Mouse (Mus musculus): Measurements from ENCODE around the gene Stox2. TPM values are rescaled to one million over a fixed set of nuclear protein-coding genes. Genes with fewer than 3 reads are reported as not detected.

The Stox2 gene
- polyA plus RNA-seq, 1 experiment from 2014 or later, result 2.6 TPM

DNA sequence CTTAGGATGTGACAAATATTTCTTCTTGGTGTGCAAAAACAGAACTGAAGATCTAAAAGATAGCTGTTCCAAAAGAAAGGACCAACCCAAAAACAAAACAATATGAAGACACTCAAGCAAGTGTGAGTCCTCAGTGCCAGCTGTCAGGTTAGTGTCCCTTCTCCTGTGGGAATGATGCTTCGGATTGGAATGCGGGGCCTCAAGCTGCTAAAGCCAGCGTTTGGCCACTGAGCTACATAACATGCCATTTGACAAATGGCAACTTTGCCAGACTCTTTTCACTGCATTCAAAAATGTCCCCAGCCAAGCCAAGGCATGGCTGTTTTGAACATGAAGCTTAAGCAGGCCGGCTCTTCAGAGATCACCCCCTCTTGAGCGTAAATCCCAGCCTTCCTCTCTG is 124.9 kb downstream of the Stox2 start:
- Histone ChIP-seq H3K27me3 (replicated peaks; ENCODE audit: control insufficient read depth, insufficient read depth, low read length) (no peaks in the 10 kb centered on the region), H3K36me3 (ENCODE audit: control insufficient read depth, insufficient read depth, low read length) (no peaks in the 10 kb centered on the region), H3K9ac (ENCODE audit: low read depth, low read length) (no peak overlapping the region), H3K27ac (ENCODE audit: low read depth, low read length) (no peak overlapping the region), H3K9me3 (ENCODE audit: control insufficient read depth, low read length) (no peaks in the 10 kb centered on the region), H3K4me3 (ENCODE audit: low read depth, low read length) (no peak overlapping the region), H3K4me2 (no peak overlapping the region), H3K4me1 (replicated peaks; ENCODE audit: control insufficient read depth, insufficient read depth, low read length) (no peaks in the 10 kb centered on the region)
- no peak for DNase-seq (ENCODE audit: low spot score)
- WGBS, result 53% methylated on average over 5 of the region's 5 CpGs
- no peak for ATAC-seq (replicated peaks; ENCODE audit: low FRiP score)

DNA sequence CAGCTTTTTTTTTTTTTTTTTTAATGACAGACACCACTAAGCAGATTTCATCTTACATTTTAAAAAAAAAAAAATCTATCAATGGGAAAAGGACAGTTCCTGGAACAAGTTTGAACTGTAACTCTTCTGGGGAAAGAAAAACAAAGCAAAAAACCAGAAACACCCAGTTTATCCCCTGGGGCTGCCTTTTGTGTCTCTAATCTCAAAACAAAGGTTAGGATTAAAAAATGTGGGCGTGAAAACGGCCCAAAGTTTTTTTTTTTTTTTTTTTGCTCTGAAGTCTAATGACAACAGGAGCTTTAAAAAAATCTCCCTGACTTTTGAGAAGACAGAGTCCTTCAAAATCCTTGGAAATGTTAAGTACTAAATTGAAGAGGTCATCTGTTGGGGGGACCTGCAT is 125.5 kb downstream of the Stox2 start:
- Histone ChIP-seq H3K4me1 (replicated peaks; ENCODE audit: control insufficient read depth, insufficient read depth, low read length) (no peaks in the 10 kb centered on the region), H3K27ac (ENCODE audit: low read depth, low read length) (no peak overlapping the region), H3K9me3 (ENCODE audit: control insufficient read depth, low read length) (no peaks in the 10 kb centered on the region), H3K27me3 (replicated peaks; ENCODE audit: control insufficient read depth, insufficient read depth, low read length) (no peaks in the 10 kb centered on the region), H3K9ac (ENCODE audit: low read depth, low read length) (no peak overlapping the region), H3K4me3 (ENCODE audit: low read depth, low read length) (no peak overlapping the region), H3K36me3 (ENCODE audit: control insufficient read depth, insufficient read depth, low read length) (no peaks in the 10 kb centered on the region), H3K4me2 (no peak overlapping the region)
- 45% methylated on average over 2 of the region's 2 CpGs for WGBS
- DNase-seq (ENCODE audit: low spot score) (no peak), ATAC-seq (replicated peaks; ENCODE audit: low FRiP score) (no peak)

DNA sequence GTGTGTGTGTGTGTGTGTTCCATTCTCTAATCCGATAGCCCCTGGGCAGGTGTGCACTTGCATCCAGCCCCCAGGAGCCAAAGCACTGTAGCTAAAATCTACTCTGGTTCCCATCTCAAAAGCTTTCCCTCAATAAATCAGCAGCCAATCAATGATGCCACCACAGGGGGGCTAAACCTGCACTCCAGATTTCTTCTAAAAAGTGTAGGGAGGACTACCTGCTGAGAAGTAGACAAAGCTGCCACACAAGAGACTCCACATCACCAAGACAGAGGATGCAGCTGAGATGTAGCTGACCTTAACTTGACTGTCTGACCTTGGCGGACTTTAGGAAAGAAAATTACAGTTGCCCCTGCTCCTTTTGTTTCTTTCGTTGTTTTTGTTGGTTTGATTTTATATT is 127.7 kb downstream of the Stox2 start:
- Histone ChIP-seq H3K27ac (ENCODE audit: low read depth, low read length) (no peak overlapping the region), H3K36me3 (ENCODE audit: control insufficient read depth, insufficient read depth, low read length) (no peaks in the 10 kb centered on the region), H3K4me1 (replicated peaks; ENCODE audit: control insufficient read depth, insufficient read depth, low read length) (no peaks in the 10 kb centered on the region), H3K4me2 (no peak overlapping the region), H3K9me3 (ENCODE audit: control insufficient read depth, low read length) (no peaks in the 10 kb centered on the region), H3K9ac (ENCODE audit: low read depth, low read length) (no peak overlapping the region), H3K27me3 (replicated peaks; ENCODE audit: control insufficient read depth, insufficient read depth, low read length) (no peaks in the 10 kb centered on the region), H3K4me3 (ENCODE audit: low read depth, low read length) (no peak overlapping the region)
- DNase-seq (ENCODE audit: low spot score), result no peak
- WGBS, result 80% methylated on average over 3 of the region's 3 CpGs
- ATAC-seq (replicated peaks; ENCODE audit: low FRiP score), result no peak

DNA sequence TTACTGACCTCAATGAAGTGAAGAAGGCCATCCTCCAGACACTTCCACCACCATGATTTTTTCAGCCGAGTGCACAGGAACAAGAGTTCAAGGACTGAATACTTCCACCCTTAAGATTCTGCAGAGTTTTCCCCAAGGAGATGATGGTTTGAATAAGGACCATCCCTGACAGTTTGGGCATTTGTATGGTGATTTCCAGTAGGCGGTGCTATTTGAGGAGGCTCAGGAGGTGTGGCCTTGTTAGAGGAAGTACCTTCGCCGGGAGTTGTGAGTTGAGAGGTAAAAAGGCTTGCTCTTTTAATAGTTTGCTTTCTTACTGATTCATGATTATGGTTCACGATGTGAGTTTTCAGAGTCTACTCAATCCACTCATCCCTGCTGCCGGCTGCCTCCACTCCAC is 138.0 kb downstream of the Stox2 start:
- Histone ChIP-seq H3K4me1 (replicated peaks; ENCODE audit: control insufficient read depth, insufficient read depth, low read length) (no peaks in the 10 kb centered on the region), H3K9ac (ENCODE audit: low read depth, low read length) (no peak overlapping the region), H3K4me2 (no peak overlapping the region), H3K27ac (ENCODE audit: low read depth, low read length) (no peak overlapping the region), H3K9me3 (ENCODE audit: control insufficient read depth, low read length) (no peaks in the 10 kb centered on the region), H3K27me3 (replicated peaks; ENCODE audit: control insufficient read depth, insufficient read depth, low read length) (no peaks in the 10 kb centered on the region), H3K36me3 (ENCODE audit: control insufficient read depth, insufficient read depth, low read length) (no peaks in the 10 kb centered on the region), H3K4me3 (ENCODE audit: low read depth, low read length) (no peak overlapping the region)
- no peak for ATAC-seq (replicated peaks; ENCODE audit: low FRiP score)
- WGBS, result 83% methylated on average over 6 of the region's 6 CpGs
- no peak for DNase-seq (ENCODE audit: low spot score)

DNA sequence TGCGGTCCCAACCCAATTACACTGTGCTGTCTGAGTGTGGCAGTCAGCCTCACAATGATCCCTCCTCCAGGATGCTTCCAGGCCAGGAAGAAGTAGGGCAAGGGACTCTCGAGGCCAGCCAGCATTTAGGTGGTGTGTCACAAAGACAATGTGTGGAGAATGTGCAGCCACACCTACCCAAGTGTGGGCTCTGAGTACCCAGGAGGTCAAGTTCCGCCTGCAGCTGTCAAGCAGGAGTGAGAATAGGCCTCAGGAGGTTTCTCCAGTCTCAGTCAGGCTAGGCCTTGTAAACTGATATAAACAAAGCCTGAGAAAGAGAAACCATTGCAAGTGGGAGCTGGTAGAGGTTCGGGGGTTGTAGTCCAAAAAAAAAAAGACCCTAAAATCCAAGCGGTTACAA is 139.8 kb downstream of the Stox2 start:
- DNase-seq (ENCODE audit: low spot score), result no peak
- H3K4me3 ChIP-seq (ENCODE audit: low read depth, low read length), result no peak overlapping the region
- H3K27ac ChIP-seq (ENCODE audit: low read depth, low read length), result no peak overlapping the region
- no peaks in the 10 kb centered on the region for H3K36me3 ChIP-seq (ENCODE audit: control insufficient read depth, insufficient read depth, low read length)
- H3K9me3 ChIP-seq (ENCODE audit: control insufficient read depth, low read length), result no peaks in the 10 kb centered on the region
- H3K9ac ChIP-seq (ENCODE audit: low read depth, low read length), result no peak overlapping the region
- ATAC-seq (replicated peaks; ENCODE audit: low FRiP score), result no peak
- no peaks in the 10 kb centered on the region for H3K4me1 ChIP-seq (replicated peaks; ENCODE audit: control insufficient read depth, insufficient read depth, low read length)
- H3K27me3 ChIP-seq (replicated peaks; ENCODE audit: control insufficient read depth, insufficient read depth, low read length), result no peaks in the 10 kb centered on the region
- 74% methylated on average over 5 of the region's 5 CpGs for WGBS
- H3K4me2 ChIP-seq, result no peak overlapping the region

DNA sequence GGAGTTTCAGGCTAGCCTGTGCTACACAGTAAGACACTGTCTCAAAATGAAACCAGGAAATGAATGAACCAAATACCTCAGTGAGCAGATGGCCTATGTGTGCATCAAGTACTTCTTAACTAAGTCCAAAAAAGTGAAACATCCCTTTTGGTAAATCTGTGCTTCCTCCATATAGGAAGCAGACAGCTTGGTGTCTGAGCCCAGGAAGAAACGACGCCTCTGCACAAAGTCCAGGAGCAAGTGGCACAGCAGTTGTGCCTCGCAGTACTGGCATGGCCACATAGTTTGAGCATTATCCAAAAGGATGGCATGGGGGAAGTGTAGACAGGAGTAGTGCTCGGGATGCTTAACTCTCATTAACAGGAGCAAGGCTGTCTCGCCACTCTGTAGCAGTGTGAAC is 140.3 kb downstream of the Stox2 start:
- H3K36me3 ChIP-seq (ENCODE audit: control insufficient read depth, insufficient read depth, low read length), result no peaks in the 10 kb centered on the region
- H3K9ac ChIP-seq (ENCODE audit: low read depth, low read length), result no peak overlapping the region
- no peak overlapping the region for H3K4me3 ChIP-seq (ENCODE audit: low read depth, low read length)
- ATAC-seq (replicated peaks; ENCODE audit: low FRiP score) (no peak), DNase-seq (ENCODE audit: low spot score) (no peak)
- H3K4me2 ChIP-seq, result no peak overlapping the region
- 86% methylated on average over 5 of the region's 5 CpGs for WGBS
- no peaks in the 10 kb centered on the region for H3K4me1 ChIP-seq (replicated peaks; ENCODE audit: control insufficient read depth, insufficient read depth, low read length)
- no peaks in the 10 kb centered on the region for H3K27me3 ChIP-seq (replicated peaks; ENCODE audit: control insufficient read depth, insufficient read depth, low read length)
- H3K9me3 ChIP-seq (ENCODE audit: control insufficient read depth, low read length), result no peaks in the 10 kb centered on the region
- no peak overlapping the region for H3K27ac ChIP-seq (ENCODE audit: low read depth, low read length)

DNA sequence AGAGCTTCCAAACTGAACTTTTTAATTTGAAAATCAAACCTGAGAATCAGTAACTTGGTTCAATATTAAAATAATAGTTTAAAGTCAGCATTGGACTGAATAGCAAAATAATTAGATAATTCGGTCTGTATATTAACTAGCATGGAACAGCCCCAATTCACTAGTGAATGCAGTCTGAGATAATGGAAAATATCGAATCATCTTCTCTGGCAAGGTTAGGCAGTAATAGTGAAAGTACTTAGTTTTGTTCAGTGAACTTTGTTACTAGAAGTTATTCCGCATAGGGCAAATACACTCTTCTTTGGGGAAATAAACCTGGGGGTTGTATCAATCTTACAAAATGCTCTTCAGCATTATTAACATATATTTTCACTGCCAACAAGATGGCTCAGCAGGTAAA is 147.7 kb downstream of the Stox2 start:
- no peak overlapping the region for H3K4me2 ChIP-seq
- no peaks in the 10 kb centered on the region for H3K36me3 ChIP-seq (ENCODE audit: control insufficient read depth, insufficient read depth, low read length)
- H3K9ac ChIP-seq (ENCODE audit: low read depth, low read length), result no peak overlapping the region
- H3K4me3 ChIP-seq (ENCODE audit: low read depth, low read length), result no peak overlapping the region
- 87% methylated on average over 3 of the region's 3 CpGs for WGBS
- ATAC-seq (replicated peaks; ENCODE audit: low FRiP score) (no peak), DNase-seq (ENCODE audit: low spot score) (no peak)
- H3K4me1 ChIP-seq (replicated peaks; ENCODE audit: control insufficient read depth, insufficient read depth, low read length), result no peaks in the 10 kb centered on the region
- H3K9me3 ChIP-seq (ENCODE audit: control insufficient read depth, low read length), result no peaks in the 10 kb centered on the region
- no peaks in the 10 kb centered on the region for H3K27me3 ChIP-seq (replicated peaks; ENCODE audit: control insufficient read depth, insufficient read depth, low read length)
- no peak overlapping the region for H3K27ac ChIP-seq (ENCODE audit: low read depth, low read length)

DNA sequence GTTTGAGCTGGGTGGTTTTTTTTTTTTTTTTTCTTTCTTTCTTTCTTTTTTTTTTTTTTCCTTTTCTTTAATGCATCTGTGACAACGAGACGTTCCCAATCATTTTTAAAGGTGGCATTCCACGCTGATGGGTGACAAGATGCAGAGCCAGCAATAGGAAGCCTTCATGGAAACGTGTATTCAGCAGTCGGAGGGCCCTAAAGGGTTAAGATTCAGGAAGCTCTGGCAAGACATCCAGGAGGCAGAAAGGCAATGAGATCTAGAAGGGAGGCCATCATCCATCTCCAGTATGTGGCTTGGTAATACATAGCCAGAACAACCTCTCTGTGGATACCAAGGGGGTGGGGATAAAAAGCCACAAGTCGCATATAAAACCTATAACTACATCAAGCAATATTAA is 156.5 kb downstream of the Stox2 start:
- no peaks in the 10 kb centered on the region for H3K4me1 ChIP-seq (replicated peaks; ENCODE audit: control insufficient read depth, insufficient read depth, low read length)
- H3K9me3 ChIP-seq (ENCODE audit: control insufficient read depth, low read length), result no peaks in the 10 kb centered on the region
- DNase-seq (ENCODE audit: low spot score) (no peak), ATAC-seq (replicated peaks; ENCODE audit: low FRiP score) (no peak)
- H3K9ac ChIP-seq (ENCODE audit: low read depth, low read length), result no peak overlapping the region
- WGBS, result 17% methylated on average over 6 of the region's 6 CpGs
- peak overlapping the region; percentile 81 for H3K4me2 ChIP-seq
- no peak overlapping the region for H3K27ac ChIP-seq (ENCODE audit: low read depth, low read length)
- peaks cover 41% of the 10 kb centered on the region for H3K27me3 ChIP-seq (replicated peaks; ENCODE audit: control insufficient read depth, insufficient read depth, low read length)
- peak overlapping the region; percentile 61 for H3K4me3 ChIP-seq (ENCODE audit: low read depth, low read length)
- no peaks in the 10 kb centered on the region for H3K36me3 ChIP-seq (ENCODE audit: control insufficient read depth, insufficient read depth, low read length)

DNA sequence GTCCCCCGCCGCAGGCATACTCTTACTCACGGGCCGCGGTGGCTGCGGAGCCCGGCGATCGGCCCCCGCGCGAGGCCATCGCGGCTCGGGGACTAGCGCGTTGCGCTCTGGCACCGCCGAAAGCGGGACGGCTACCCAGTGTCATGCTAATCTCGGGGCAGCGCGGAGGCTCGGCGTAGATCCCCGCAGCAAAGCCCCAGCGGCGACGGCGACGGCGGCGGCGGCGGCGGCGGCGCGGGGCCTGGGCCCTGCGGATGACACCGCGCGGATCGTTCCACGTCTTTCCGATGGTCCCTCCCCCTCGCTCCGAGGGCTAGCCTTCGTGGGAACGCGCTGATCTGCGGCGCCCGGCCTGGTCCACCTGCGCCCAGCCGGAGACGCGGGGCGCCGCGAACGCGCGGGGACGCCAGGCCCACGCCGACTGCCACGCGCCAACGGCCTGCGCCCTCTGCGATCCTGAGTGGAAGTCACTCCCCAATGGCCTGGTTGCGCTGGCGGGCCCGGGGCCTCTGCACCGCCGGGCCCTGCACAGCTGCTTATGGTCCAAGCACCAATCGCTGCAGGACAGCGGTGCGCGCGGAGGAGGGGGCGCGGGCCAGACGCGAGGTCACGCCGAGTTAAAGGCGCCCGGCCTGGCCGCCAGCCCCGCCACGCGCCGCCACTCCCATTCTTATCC is 157.2 kb downstream of the Stox2 start:
- H3K9me3 ChIP-seq (ENCODE audit: control insufficient read depth, low read length), result no peaks in the 10 kb centered on the region
- H3K27me3 ChIP-seq (replicated peaks; ENCODE audit: control insufficient read depth, insufficient read depth, low read length), result peaks cover 41% of the 10 kb centered on the region
- ATAC-seq (replicated peaks; ENCODE audit: low FRiP score) (peak; percentile 65; the same call in 1 of the 2 replicates), DNase-seq (ENCODE audit: low spot score) (peak; percentile 68)
- peak overlapping the region; percentile 61 for H3K4me3 ChIP-seq (ENCODE audit: low read depth, low read length)
- H3K27ac ChIP-seq (ENCODE audit: low read depth, low read length), result no peak overlapping the region
- no peaks in the 10 kb centered on the region for H3K36me3 ChIP-seq (ENCODE audit: control insufficient read depth, insufficient read depth, low read length)
- H3K4me2 ChIP-seq, result peak overlapping the region; percentile 81
- H3K4me1 ChIP-seq (replicated peaks; ENCODE audit: control insufficient read depth, insufficient read depth, low read length), result no peaks in the 10 kb centered on the region
- WGBS, result under 1% methylated on average over 89 of the region's 97 CpGs
- H3K9ac ChIP-seq (ENCODE audit: low read depth, low read length), result peak overlapping the region; percentile 64
